17 mouse cellular contexts compared by ENCODE assay signal in genomic region chr10:127312858-127313257, GRCm38 (mm10). TPM values are rescaled to one million over a fixed set of nuclear protein-coding genes. Genes with fewer than 3 reads are reported as not detected.
DNase-seq lines count a peak whose midpoint lies in the region; ATAC-seq and TF ChIP-seq lines count a peak whose summit lies in the region.
"Had no signal": no experiment of that assay in that cellular context is flagged by ENCODE, and none has a peak within 500 bp of the region (broad histone marks: within the 10 kb centered on the region; RNA-seq: fewer than 3 reads in every experiment).

No protein-coding gene starts in this region.

- no peak for TF ChIP-seq POLR2A in heart, adult 2 months (IDR thresholded peaks at IDR 0.05; ENCODE audit: insufficient read depth, low read depth, low read length)
- TF ChIP-seq POLR2A in spleen, adult 2 months (IDR thresholded peaks at IDR 0.05; ENCODE audit: low read depth, low read length): no peak

- peak overlapping the region; percentile 89 for H3K27ac ChIP-seq in heart, adult 2 months
- H3K27ac ChIP-seq in spleen, adult 2 months (ENCODE audit: insufficient read depth, low read length): 0 out of 2 replicates have a peak overlapping the region, but pooled peaks have one; percentile 5
- peak overlapping the region; percentile 85 for H3K27ac ChIP-seq in liver, embryonic 14.5 days
- no peak overlapping the region for H3K27ac ChIP-seq in embryonic facial prominence, embryonic 10.5 days (replicated peaks)

- no peaks in the 10 kb centered on the region for H3K9me3 ChIP-seq in liver, embryonic 14.5 days (ENCODE audit: control insufficient read depth, low read length)
- no peaks in the 10 kb centered on the region for H3K9me3 ChIP-seq in embryonic facial prominence, embryonic 10.5 days
- H3K9me3 ChIP-seq: embryonic facial prominence, embryonic 13.5 days; hindbrain, embryonic 15.5 days; stomach, embryonic 15.5 days had no signal

- 34% methylated on average over 4 of the region's 4 CpGs for WGBS in heart, adult 2 months
- 55% methylated on average over 4 of the region's 4 CpGs for WGBS in spleen, adult 2 months
- WGBS in liver, embryonic 14.5 days (ENCODE audit: insufficient replicate concordance): 45% methylated on average over 4 of the region's 4 CpGs
- WGBS in embryonic facial prominence, embryonic 10.5 days: 79% methylated on average over 4 of the region's 4 CpGs

- TF ChIP-seq EP300 in heart, adult 2 months (IDR thresholded peaks at IDR 0.05; ENCODE audit: insufficient read depth, low read depth, low read length): no peak
- no peak for TF ChIP-seq EP300 in liver, embryonic 14.5 days (IDR thresholded peaks at IDR 0.05; ENCODE audit: low read depth)

- H3K79me2 ChIP-seq in heart, adult 2 months (replicated peaks; ENCODE audit: control insufficient read depth, insufficient read depth, low read length): no peaks in the 10 kb centered on the region

- intact Hi-C loops in heart, adult 2 months (cut with DNase I): loop anchor here (5.0 kb wide), 1 partner anchor 191 kb away; the partner anchor contains the start of gene Os9
- intact Hi-C loops in heart, postnatal 10 days (cut with DNase I): loop anchor here (1.0 kb wide), 2 partner anchors 21 to 48 kb away; no protein-coding TSS in a partner anchor

- H3K9ac ChIP-seq in heart, adult 2 months (ENCODE audit: low read depth, low read length): no peak overlapping the region
- H3K9ac ChIP-seq in liver, embryonic 14.5 days (replicated peaks): peak overlapping the region; percentile 97; the same call in 1 of the 2 replicates

- H3K4me2 ChIP-seq in liver, embryonic 14.5 days (ENCODE audit: low read depth): peak overlapping the region; percentile 71

- ATAC-seq in liver, embryonic 14.5 days (ENCODE audit: insufficient read depth): no peak

- H3K4me3 ChIP-seq in heart, adult 2 months: no peak overlapping the region
- H3K4me3 ChIP-seq in spleen, adult 2 months (ENCODE audit: extremely low read depth, insufficient read depth, insufficient read length): no peak overlapping the region
- H3K4me3 ChIP-seq in liver, embryonic 14.5 days (ENCODE audit: insufficient read depth in 1 of 2, low read depth in 2 of 2, low read length in 2 of 2): no peak overlapping the region
- no peak overlapping the region for H3K4me3 ChIP-seq in embryonic facial prominence, embryonic 10.5 days

- H3K4me1 ChIP-seq in heart, adult 2 months (ENCODE audit: control insufficient read depth, insufficient read depth, low read length): peaks cover 2% of the 10 kb centered on the region
- no peaks in the 10 kb centered on the region for H3K4me1 ChIP-seq in spleen, adult 2 months (ENCODE audit: control insufficient read depth, insufficient read depth, insufficient read length)
- peaks cover 16 to 30% of the 10 kb centered on the region in 2 experiments for H3K4me1 ChIP-seq in liver, embryonic 14.5 days (replicated peaks; ENCODE audit: control insufficient read depth in 2 of 2, insufficient read depth in 2 of 2, low read length in 1 of 2)
- peaks cover 13% of the 10 kb centered on the region for H3K4me1 ChIP-seq in embryonic facial prominence, embryonic 10.5 days

- H3K27me3 ChIP-seq in heart, adult 2 months (ENCODE audit: control insufficient read depth, insufficient read depth, low read length): no peaks in the 10 kb centered on the region
- H3K27me3 ChIP-seq in spleen, adult 2 months (ENCODE audit: control insufficient read depth, insufficient read depth, low read length): no peaks in the 10 kb centered on the region
- H3K27me3 ChIP-seq in liver, embryonic 14.5 days (ENCODE audit: control insufficient read depth, insufficient read depth, low read length): no peaks in the 10 kb centered on the region
- no peaks in the 10 kb centered on the region for H3K27me3 ChIP-seq in embryonic facial prominence, embryonic 10.5 days (replicated peaks; ENCODE audit: low read depth, poor library complexity, severe bottlenecking)
- H3K27me3 ChIP-seq: embryonic facial prominence, embryonic 13.5 days; hindbrain, embryonic 15.5 days; megakaryocyte, embryonic 14.5 days; stomach, embryonic 15.5 days had no signal

- TF ChIP-seq CTCF in heart, adult 2 months (IDR thresholded peaks at IDR 0.05): no peak
- TF ChIP-seq CTCF in spleen, adult 2 months (IDR thresholded peaks at IDR 0.05; ENCODE audit: extremely low read depth, insufficient read depth, insufficient read length, insufficient replicate concordance): no peak
- TF ChIP-seq CTCF in liver, embryonic 14.5 days (IDR thresholded peaks at IDR 0.05; ENCODE audit: low read depth): no peak

- DNase-seq in heart, adult 2 months: no peak
- no peak for DNase-seq in heart, postnatal 10 days
- DNase-seq in spleen, adult 2 months (ENCODE audit: low read depth in 1 of 2, low spot score in 2 of 2): no peak
- no peak for DNase-seq in spleen, postnatal 10 days (ENCODE audit: low spot score in 2 of 2)
- no peak for DNase-seq in liver, embryonic 14.5 days (ENCODE audit: low read depth in 3 of 3, low spot score in 3 of 3)
- DNase-seq in urinary bladder, adult 18-20 months (ENCODE audit: low spot score in 2 of 2): no peak
- no peak for DNase-seq in embryonic facial prominence, embryonic 10.5 days (ENCODE audit: low spot score)
- no peak for DNase-seq in adrenal gland, adult (ENCODE audit: inconsistent age in 2 of 2, low spot score in 1 of 2)

- no peaks in the 10 kb centered on the region for H3K36me3 ChIP-seq in heart, adult 2 months (ENCODE audit: control insufficient read depth, insufficient read depth, low read length)
- peaks cover 7% of the 10 kb centered on the region for H3K36me3 ChIP-seq in spleen, adult 2 months (ENCODE audit: control insufficient read depth, insufficient read depth, low read length)
- H3K36me3 ChIP-seq in liver, embryonic 14.5 days (replicated peaks; ENCODE audit: control insufficient read depth, insufficient read depth, low read depth): peaks cover 20% of the 10 kb centered on the region
- H3K36me3 ChIP-seq in embryonic facial prominence, embryonic 10.5 days (replicated peaks): peaks cover 24% of the 10 kb centered on the region

RNA-seq across cellular contexts. Expression of gene Mars, which starts 1.3 kb away (rescaled TPM):
- total RNA-seq in heart, adult 2 months (2021): 10 to 100 TPM; 42.6 to 47.7 TPM
- polyA plus RNA-seq in heart, adult 2 months (2012; rRNA removed): 36.6 and 51.3 TPM in 2 replicates
- 10 to 100 TPM; 42.0 to 43.9 TPM for total RNA-seq in heart, postnatal 10 days (2021)
- 33.2 and 40.2 TPM in 2 replicates for polyA plus RNA-seq in spleen, adult 2 months (2012; rRNA removed)
- polyA plus RNA-seq in liver, embryonic 14.5 days (2012; rRNA removed): 53.6 and 63.4 TPM in 2 replicates
- 101 and 115 TPM in 2 replicates for polyA plus RNA-seq in liver, embryonic 14.5 days (2014; fragmentation: Nextera tagmentation; extraction: Ambion mirVana)
- 160 and 175 TPM in 2 replicates for polyA plus RNA-seq in embryonic facial prominence, embryonic 10.5 days (2016; fragmentation: Nextera tagmentation; extraction: Ambion mirVana)

RNA-seq across cellular contexts. Expression of gene Arhgap9, which starts 8.9 kb away (rescaled TPM):
- total RNA-seq in heart, adult 2 months (2021): 1 to 10 TPM; 2.3 to 2.4 TPM
- polyA plus RNA-seq in heart, adult 2 months (2012; rRNA removed): 2.5 and 4.8 TPM in 2 replicates
- 1 to 10 TPM; 3.3 to 4.1 TPM for total RNA-seq in heart, postnatal 10 days (2021)
- polyA plus RNA-seq in spleen, adult 2 months (2012; rRNA removed): 72.7 and 87.2 TPM in 2 replicates
- 7.3 and 8.8 TPM in 2 replicates for polyA plus RNA-seq in liver, embryonic 14.5 days (2012; rRNA removed)
- polyA plus RNA-seq in liver, embryonic 14.5 days (2014; fragmentation: Nextera tagmentation; extraction: Ambion mirVana): 12.4 and 13.4 TPM in 2 replicates
- 2.0 and 2.1 TPM in 2 replicates for polyA plus RNA-seq in embryonic facial prominence, embryonic 10.5 days (2016; fragmentation: Nextera tagmentation; extraction: Ambion mirVana)

RNA-seq across cellular contexts. Expression of gene Mbd6, which starts 24.0 kb away (rescaled TPM):
- 10 to 100 TPM; 19.2 to 20.4 TPM for total RNA-seq in heart, adult 2 months (2021)
- polyA plus RNA-seq in heart, adult 2 months (2012; rRNA removed): 15.8 and 22.3 TPM in 2 replicates
- 10 to 100 TPM; 34.2 to 35.5 TPM for total RNA-seq in heart, postnatal 10 days (2021)
- 55.8 and 68.0 TPM in 2 replicates for polyA plus RNA-seq in spleen, adult 2 months (2012; rRNA removed)
- polyA plus RNA-seq in liver, embryonic 14.5 days (2012; rRNA removed): 9.7 and 11.0 TPM in 2 replicates
- 5.6 and 6.2 TPM in 2 replicates for polyA plus RNA-seq in liver, embryonic 14.5 days (2014; fragmentation: Nextera tagmentation; extraction: Ambion mirVana)
- polyA plus RNA-seq in embryonic facial prominence, embryonic 10.5 days (2016; fragmentation: Nextera tagmentation; extraction: Ambion mirVana): 11.1 and 12.2 TPM in 2 replicates

RNA-seq across cellular contexts. Expression of gene Gli1, which starts 28.9 kb away (rescaled TPM):
- under 1 TPM; 0.91 to 0.96 TPM for total RNA-seq in heart, adult 2 months (2021)
- polyA plus RNA-seq in heart, adult 2 months (2012; rRNA removed): 2.4 and 3.2 TPM in 2 replicates
- total RNA-seq in heart, postnatal 10 days (2021): 1 to 10 TPM; 2.1 to 2.5 TPM
- 0.42 and 0.74 TPM in 2 replicates for polyA plus RNA-seq in spleen, adult 2 months (2012; rRNA removed)
- polyA plus RNA-seq in liver, embryonic 14.5 days (2012; rRNA removed): 1.1 and 1.4 TPM in 2 replicates
- 0.15 and 0.27 TPM in 2 replicates for polyA plus RNA-seq in liver, embryonic 14.5 days (2014; fragmentation: Nextera tagmentation; extraction: Ambion mirVana)
- 11.4 and 13.0 TPM in 2 replicates for polyA plus RNA-seq in embryonic facial prominence, embryonic 10.5 days (2016; fragmentation: Nextera tagmentation; extraction: Ambion mirVana)
- total RNA-seq: neutrophil, adult 5-6 weeks had no signal

RNA-seq across cellular contexts. Expression of gene Inhbe, which starts 41.4 kb away (rescaled TPM):
- not detected for total RNA-seq in heart, adult 2 months (2021)
- polyA plus RNA-seq in heart, adult 2 months (2012; rRNA removed): not detected in 2 replicates
- not detected for total RNA-seq in heart, postnatal 10 days (2021)
- not detected in 2 replicates for polyA plus RNA-seq in spleen, adult 2 months (2012; rRNA removed)
- 0.59 and 0.61 TPM in 2 replicates for polyA plus RNA-seq in liver, embryonic 14.5 days (2012; rRNA removed)
- 0.28 and 0.38 TPM in 2 replicates for polyA plus RNA-seq in liver, embryonic 14.5 days (2014; fragmentation: Nextera tagmentation; extraction: Ambion mirVana)
- polyA plus RNA-seq in embryonic facial prominence, embryonic 10.5 days (2016; fragmentation: Nextera tagmentation; extraction: Ambion mirVana): 0.04 TPM in 1 of 2 replicates, not detected in the other
- total RNA-seq: adrenal gland, postnatal 36 days; midbrain, postnatal 0 days had no signal
- polyA plus RNA-seq: heart, embryonic 14.5 days; midbrain, postnatal 0 days; small intestine, adult 2 months had no signal
